Mouse (Mus musculus) lung, postnatal 14 days (tissue): ENCODE measurements around the gene Opcml.

Source experiments
- DNase-seq: peaks from one replicate; pipeline ENCODE4 v3.0.0; 2021

Gene Opcml

GRCm38 (mm10) chr9:27790725-27791638, at the start of gene Opcml:
Gene Opcml (plus strand): TSS chr9:27790775.
- no peak for DNase-seq

DNA sequence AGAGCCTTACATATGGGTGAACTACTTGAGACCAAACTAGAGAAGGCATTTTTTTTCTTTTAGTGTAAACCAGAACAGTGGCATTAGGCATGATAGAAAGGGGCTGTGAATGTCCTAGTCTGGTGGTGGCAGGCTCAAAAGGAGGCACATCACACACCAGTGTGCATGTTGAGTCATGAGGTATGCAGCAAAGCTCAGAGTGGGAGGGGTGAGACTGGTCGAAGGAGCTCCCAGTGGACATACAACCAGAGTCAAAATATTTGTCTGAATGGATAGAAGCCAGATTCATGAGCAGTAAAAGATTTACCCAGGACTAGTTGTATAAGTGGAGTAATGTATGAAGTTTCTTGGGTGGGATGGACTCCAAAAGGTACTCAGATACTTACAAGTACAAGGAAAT, 31.9 kb upstream of the Opcml start:
- DNase-seq, result no peak

DNA sequence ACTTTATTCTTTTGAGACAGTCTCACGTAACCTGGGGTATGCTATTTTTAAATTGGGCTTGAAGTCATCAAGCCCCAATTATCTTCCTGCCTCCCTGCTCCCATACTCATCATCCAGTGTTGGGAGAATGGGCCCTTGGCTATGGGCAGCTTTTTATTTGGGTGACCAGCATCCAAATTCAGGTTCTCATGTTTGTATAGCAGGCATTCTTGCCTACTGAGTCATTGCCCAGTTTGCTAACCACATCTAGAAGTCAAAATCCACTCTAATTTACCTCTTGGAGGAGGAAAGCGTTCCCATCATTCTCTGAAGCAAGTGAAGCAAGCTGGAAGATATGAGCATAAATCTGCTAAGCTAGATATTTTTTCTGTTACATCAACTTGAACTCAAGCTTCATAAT, 29.4 kb upstream of the Opcml start:
- DNase-seq, result no peak

DNA sequence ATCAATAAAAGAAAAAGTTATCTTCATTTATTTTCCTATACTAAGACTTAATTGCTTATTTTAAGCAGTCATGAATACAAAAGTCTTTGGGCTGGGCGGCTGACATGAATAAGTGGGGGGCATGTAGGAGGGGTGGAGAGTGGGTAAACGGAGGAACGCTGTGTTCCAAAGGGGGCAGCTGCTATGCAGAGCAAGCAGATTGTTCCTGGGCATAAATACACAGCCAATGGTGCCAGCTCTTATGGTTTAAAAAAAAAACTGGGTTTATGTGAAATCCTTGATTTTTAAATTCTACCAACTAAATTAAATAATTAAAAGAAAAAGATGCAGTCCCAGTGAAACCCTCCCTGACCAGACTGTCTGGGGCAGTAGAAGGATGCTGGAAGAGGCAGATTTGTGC, 24.1 kb upstream of the Opcml start:
- no peak for DNase-seq

DNA sequence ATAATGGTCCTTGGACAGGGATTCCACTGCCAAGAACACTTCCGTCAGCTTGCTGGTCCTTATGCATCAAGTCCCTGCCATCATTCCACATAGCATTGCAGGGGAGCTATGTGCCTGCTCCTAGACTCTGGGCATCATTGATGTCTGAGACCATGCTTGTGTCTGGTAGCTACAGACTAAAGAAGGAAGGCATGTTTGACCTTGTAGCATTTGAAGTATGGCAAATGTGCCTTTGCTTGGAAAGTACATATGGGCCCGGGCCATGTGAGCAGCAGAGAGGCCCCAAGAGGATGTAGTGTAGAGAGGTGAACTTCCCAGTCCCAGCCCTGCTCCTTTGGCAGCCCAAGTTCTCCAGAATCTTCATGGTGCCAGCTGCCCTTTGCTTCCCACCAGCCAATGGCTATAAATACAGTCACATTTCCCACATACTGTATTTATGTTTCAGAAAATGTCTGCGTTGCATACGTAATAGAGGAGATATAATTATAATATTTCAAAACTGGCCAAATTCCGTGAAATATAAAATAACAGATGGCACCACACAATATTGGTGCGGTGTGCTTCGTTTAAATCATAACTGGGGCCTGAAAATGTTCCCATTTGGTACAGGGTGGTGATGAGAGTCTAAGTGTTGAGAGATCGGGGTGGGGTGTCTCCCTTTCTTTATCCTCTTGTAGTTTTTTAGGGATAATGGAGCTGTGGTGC, 23.2 kb upstream of the Opcml start:
- DNase-seq, result no peak

- no peak for DNase-seq
Measured at GRCm38 (mm10) chr9:27768788-27769187, 21.8 kb upstream of the Opcml start.

GRCm38 (mm10) chr9:27781291-27781993, 9.1 kb upstream of the Opcml start:
- no peak for DNase-seq

GRCm38 (mm10) chr9:27781994-27782337, 8.6 kb upstream of the Opcml start:
- no peak for DNase-seq

GRCm38 (mm10) chr9:27791639-27791966, 1.0 kb downstream of the Opcml start:
- DNase-seq, result no peak

- DNase-seq, result no peak
Measured at GRCm38 (mm10) chr9:27792226-27792625, 1.7 kb downstream of the Opcml start.

GRCm38 (mm10) chr9:27792994-27793393, 2.4 kb downstream of the Opcml start:
- DNase-seq, result no peak

DNA sequence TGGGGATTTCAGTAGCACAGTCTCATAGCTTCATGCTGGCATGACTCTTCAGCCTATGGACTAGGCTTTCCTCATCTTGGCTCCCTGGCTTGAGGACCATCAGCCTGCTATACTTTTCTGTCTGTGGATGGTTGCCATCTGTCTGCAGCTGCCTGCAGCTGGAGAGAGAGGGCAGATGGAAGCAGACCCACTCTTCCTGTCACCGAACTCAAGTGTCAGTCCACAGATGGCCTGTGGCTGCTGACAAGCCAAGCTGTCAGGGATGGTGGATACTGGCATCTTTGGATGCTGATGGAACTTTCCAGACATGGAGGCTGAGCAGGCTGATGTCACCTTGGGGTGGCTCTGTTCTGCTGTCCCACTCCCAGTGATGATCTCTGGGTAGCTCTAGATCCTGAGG, 6.0 kb downstream of the Opcml start:
- peak; percentile 4 for DNase-seq

DNA sequence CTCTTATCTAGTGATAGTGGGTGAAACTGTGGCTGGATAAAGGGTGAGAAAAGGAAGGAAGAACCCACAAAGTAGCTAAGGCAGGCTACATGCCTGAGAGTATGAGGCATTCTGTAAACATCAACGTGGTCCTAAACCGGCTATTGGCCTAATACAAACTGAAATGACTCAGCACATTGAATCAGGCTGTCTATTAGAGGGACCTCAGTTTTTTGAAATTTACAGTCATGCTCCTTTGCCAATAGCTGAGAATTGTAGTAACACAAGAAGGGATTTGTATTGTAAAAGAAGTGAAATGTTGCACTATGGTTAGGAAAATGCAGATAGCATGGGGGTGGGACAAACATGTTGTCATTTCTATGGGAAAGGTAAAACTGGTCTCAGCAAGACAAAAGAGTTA, 10.4 kb downstream of the Opcml start:
- DNase-seq, result no peak

GRCm38 (mm10) chr9:27801807-27802206, 11.2 kb downstream of the Opcml start:
- no peak for DNase-seq

DNA sequence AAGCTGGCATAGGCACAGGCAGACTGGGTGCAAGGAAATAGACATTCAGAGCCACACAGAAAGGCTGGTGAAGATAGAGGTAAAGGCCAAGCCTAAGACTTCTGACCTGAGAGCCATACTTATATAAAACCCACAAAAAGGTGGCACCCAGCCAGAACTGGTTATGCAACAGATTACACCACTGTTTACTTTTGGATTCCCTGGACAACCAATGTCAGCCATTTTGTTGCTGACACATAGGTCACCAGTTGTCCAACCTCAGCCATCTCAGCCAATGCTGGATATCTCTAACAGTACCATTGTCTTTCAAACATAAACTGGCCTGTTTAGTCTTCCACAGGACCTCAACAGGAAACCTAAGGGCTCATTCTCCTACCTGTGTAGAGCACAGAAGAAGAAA, 11.8 kb downstream of the Opcml start:
- DNase-seq, result peak; percentile 21

GRCm38 (mm10) chr9:27804461-27804860, 13.9 kb downstream of the Opcml start:
- no peak for DNase-seq

DNA sequence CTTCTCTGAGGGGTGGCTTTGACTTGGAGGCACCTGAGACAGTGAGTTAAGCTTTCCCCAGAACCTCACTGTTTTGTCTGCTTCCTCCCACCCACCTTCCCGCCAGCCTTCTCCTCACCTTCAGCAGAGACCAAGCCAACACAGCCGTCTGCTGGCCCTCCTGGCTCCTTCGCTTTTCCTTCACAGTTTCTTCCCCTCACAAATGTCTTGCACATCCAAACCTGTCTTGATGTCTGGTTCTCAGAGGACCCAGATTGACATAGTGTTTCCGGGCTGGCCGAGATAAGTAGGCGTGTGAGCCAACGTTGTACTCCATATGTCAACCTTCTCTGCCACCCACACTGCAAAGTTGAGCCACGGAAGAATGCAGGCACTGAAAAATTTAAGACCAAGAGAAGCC, 19.2 kb downstream of the Opcml start:
- no peak for DNase-seq

- DNase-seq, result no peak
Measured at GRCm38 (mm10) chr9:27813207-27813790, 22.7 kb downstream of the Opcml start.

GRCm38 (mm10) chr9:27814161-27814560, 23.6 kb downstream of the Opcml start:
- DNase-seq, result no peak

GRCm38 (mm10) chr9:27821197-27821596, 30.6 kb downstream of the Opcml start:
- DNase-seq, result no peak

- DNase-seq, result no peak
Measured at GRCm38 (mm10) chr9:27822681-27823080, 32.1 kb downstream of the Opcml start.

- DNase-seq, result no peak
Measured at GRCm38 (mm10) chr9:27824424-27824823, 33.8 kb downstream of the Opcml start.

- no peak for DNase-seq
Measured at GRCm38 (mm10) chr9:27830519-27830918, 39.9 kb downstream of the Opcml start.
